Mouse (Mus musculus) Patski (cell line): ENCODE measurements around the gene Gba2. TPM values are rescaled to one million over a fixed set of nuclear protein-coding genes. Genes with fewer than 3 reads are reported as not detected.

Experiments used
- ATAC-seq: fragments of 100-300 bp; one replicate; pipeline ENCODE4 v1.8.0; 2021
- CTCF ChIA-PET: fragments of 350-600 bp; sonication (Branson Sonifier 250); formaldehyde crosslinking; loops from one replicate; lab custom pipeline; 2022; ENCODE audit warnings: inconsistent platforms; lab: Charles Lee
- POLR2A ChIA-PET: fragments of 350-600 bp; sonication (Branson Sonifier 250); formaldehyde crosslinking; loops from one replicate; lab custom pipeline; 2022; ENCODE audit warnings: antibody characterized with exemption, inconsistent platforms; lab: Charles Lee
- DNase-seq: peaks from one replicate; pipeline ENCODE4 v3.0.0-alpha.2; 2011; ENCODE audit warnings: low read depth, low spot score
- H3K27me3 ChIP-seq: fragments of 371-371 bp; one replicate; pipeline ENCODE4 v1.5.1; 2021
- CTCF ChIP-seq: fragments of 100-300 bp; IDR thresholded peaks from one replicate; pipeline ENCODE4 v1.5.1; 2021
- in situ Hi-C: fragments of 300-500 bp; cut with MboI; formaldehyde crosslinking; loops from 3 replicates; pipeline ENCODE4 v1.11.1; 2018; ENCODE audit warnings: low pct_unique_long_range_greater_than_20kb, mixed read lengths
- polyA plus RNA-seq: library from polyadenylated mRNA; unstranded; gene quantifications from one replicate; pipeline ENCODE4 v1.2.3, GENCODE M21; 2021

Gene Gba2
- polyA plus RNA-seq, 1 experiment from 2014 or later, result 12.5 TPM

DNA sequence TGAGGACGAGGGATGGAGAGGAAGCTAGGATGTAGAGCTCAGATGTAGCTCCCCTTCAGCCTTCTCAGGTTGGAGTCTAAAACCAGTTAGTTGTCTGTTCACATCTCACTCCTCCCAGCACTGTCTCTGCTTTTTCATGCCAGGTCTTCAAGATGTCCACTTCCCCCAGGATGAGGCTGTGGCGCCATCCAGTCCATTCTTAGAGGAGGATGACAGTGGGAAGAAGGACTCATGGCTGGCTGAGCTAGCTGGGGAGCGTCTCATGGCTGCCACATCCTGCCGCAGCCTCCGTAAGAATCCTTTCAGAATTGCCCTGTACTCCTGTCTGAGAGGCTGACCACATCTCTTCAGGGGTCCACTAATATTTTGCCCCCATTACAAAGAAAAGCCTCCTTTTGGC, 2.0 kb upstream of the Gba2 start:
- in situ Hi-C loops, result no loop called here

DNA sequence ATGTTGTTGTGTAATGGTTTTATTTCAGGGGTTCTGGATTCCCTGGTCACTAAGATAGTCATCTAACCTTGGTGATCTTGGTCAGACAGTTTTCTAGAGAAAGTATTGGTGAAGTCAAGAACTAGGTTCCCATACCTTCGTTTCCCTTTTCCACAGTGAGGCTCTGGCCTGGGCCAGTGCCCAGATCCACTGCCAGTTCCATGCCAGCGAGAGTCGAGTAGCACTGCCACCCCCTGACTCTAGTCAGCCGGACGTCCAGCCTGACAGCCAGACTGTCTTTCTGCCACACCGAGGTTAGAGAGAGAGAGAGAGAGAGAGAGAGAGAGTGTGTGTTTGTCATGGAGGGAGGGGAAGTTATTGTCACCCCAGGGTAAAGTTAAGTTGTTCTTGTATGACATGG, 1.1 kb upstream of the Gba2 start:
- no peaks in the 10 kb centered on the region for H3K27me3 ChIP-seq
- ChIA-PET POLR2A (interaction anchor here (1.0 kb wide), 2 partner anchors 16 to 81 kb away, joined by 3 to 4 read pairs; no protein-coding TSS in a partner anchor), CTCF (interaction anchor here (1.5 to 1.8 kb wide), 3 partner anchors 14 to 35 kb away, joined by 3 to 6 read pairs (median 4); no protein-coding TSS in a partner anchor)
- no peak for ATAC-seq
- in situ Hi-C loops, result no loop called here
- DNase-seq, result no peak
- TF ChIP-seq CTCF, result no peak

More for the DNA sequence above, 2.0 kb upstream of the Gba2 start:
- CTCF ChIA-PET, result interaction anchor here (1.7 to 1.8 kb wide), 2 partner anchors 13 to 36 kb away, joined by 4 to 6 read pairs; no protein-coding TSS in a partner anchor
- POLR2A ChIA-PET, result no interaction called here
- TF ChIP-seq CTCF, result no peak
- no peak for DNase-seq
- ATAC-seq, result no peak
- H3K27me3 ChIP-seq, result no peaks in the 10 kb centered on the region

DNA sequence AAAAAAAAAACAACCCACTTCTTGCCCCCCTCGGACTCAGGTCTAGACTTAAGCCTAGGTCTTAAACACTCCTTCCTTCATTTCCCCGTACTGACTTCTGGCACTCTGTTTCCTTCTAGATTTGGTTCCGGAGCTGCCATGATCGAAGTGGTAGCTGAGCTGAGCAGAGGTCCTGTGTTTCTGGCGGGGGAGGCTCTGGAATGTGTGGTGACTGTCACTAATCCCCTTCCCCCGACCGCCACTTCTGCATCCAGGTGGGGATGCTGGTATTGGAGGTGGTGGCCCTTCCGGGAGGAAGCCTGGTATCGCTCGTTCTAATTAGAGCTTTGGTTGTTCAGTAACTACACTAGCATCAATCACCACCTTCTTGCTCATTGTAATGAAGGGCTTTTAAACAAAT, 583 bp upstream of the Gba2 start:
- in situ Hi-C loops, result no loop called here
- TF ChIP-seq CTCF, result no peak

DNA sequence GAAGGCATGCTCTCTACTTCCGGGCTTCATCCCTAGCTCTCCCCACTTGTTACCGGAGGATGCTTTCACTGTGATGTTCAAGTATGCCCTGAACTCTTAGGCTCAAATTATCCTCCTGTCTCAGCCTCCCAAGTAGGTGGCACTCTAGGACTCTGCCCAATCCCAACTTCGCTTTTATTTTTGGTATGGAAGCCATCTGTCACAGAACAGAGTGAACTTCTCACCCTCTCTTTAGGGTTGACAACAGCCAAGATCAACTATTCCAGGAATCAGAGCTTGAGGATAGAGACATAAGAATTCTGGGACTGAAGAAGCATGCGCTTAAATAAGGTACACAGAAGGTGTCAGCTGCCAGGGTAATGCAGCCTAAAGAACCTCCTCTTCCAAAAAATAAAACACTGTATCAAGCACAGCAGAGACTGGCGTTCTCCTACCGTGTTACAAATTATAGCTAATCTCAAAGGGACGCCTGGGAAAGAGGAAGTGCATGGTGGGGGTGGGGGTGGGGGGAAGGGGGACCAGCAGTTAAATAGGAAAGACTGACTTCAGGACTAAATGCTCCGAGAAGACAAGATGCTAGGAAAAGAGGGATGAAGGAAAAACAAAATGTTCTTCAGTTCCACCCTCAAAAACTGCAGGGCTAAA, 1.3 kb downstream of the Gba2 start:
- in situ Hi-C loops, result no loop called here
- no peaks in the 10 kb centered on the region for H3K27me3 ChIP-seq
- ChIA-PET CTCF (interaction anchor here (1.2 to 1.6 kb wide), 2 partner anchors 10 to 12 kb away, joined by 3 to 8 read pairs; no protein-coding TSS in a partner anchor), POLR2A (interaction anchor here (1.1 to 2.0 kb wide), 2 partner anchors 10 to 12 kb away, joined by 4 to 9 read pairs; no protein-coding TSS in a partner anchor)
- ATAC-seq (no peak), DNase-seq (no peak)
- TF ChIP-seq CTCF, result no peak

More for the DNA sequence above, 583 bp upstream of the Gba2 start:
- ATAC-seq (no peak), DNase-seq (no peak)
- H3K27me3 ChIP-seq, result no peaks in the 10 kb centered on the region
- ChIA-PET POLR2A (interaction anchor here (1.0 to 2.0 kb wide), 4 partner anchors 14 to 81 kb away, joined by 3 to 9 read pairs (median 6); partner anchors contain the start of gene Creb3), CTCF (interaction anchor here (1.5 to 1.8 kb wide), 2 partner anchors 16 to 35 kb away, joined by 3 to 4 read pairs; no protein-coding TSS in a partner anchor)

DNA sequence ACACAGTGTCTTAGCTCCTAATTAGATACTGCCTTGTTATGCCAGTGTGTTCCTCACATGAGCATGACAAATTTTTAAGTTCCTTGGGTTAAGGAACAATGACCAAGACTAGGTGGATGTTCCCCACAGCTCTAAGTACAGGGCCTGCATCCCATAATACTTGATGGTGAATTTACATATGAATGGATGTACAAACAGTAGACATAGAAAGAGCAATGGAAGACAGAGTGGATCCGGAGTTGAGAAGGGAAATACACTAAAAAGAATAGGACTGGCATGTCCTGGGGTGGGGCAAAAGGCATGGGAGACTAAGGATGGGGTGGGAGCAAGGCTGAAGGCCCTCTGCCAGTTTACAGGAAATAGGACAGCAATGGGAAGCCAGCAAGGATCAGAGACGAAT, 3.3 kb downstream of the Gba2 start:
- ATAC-seq (no peak), DNase-seq (no peak)
- ChIA-PET POLR2A (interaction anchor here (1.3 kb wide), 1 partner anchor 10 kb away, joined by 5 read pairs; no protein-coding TSS in a partner anchor), CTCF (interaction anchor here (1.5 kb wide), 1 partner anchor 10 kb away, joined by 4 read pairs; no protein-coding TSS in a partner anchor)
- no peaks in the 10 kb centered on the region for H3K27me3 ChIP-seq
- no peak for TF ChIP-seq CTCF
- in situ Hi-C loops, result no loop called here

DNA sequence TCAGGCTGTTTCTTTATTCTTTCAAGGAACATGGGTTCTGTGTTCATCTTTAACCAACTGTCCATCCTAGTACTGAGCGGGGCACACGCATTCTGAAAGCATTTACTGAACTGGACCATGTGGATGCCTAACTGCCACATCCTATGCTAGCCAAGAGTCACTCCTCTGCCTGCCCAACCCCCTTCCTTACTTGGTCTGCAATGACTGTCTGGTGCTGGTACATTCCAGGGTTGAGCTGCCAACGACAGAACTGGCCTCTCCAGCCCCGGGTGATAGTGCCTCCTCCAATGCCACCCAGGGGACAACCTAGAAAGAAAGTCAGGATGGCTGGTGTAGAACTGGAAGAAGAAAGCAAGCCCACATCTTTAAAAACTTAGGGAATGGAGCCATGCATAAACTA, 5.1 kb downstream of the Gba2 start:
- ChIA-PET POLR2A (no interaction called here), CTCF (no interaction called here)
- in situ Hi-C loops, result no loop called here
- DNase-seq, result no peak
- no peak for ATAC-seq
- H3K27me3 ChIP-seq, result no peaks in the 10 kb centered on the region
- TF ChIP-seq CTCF, result no peak

DNA sequence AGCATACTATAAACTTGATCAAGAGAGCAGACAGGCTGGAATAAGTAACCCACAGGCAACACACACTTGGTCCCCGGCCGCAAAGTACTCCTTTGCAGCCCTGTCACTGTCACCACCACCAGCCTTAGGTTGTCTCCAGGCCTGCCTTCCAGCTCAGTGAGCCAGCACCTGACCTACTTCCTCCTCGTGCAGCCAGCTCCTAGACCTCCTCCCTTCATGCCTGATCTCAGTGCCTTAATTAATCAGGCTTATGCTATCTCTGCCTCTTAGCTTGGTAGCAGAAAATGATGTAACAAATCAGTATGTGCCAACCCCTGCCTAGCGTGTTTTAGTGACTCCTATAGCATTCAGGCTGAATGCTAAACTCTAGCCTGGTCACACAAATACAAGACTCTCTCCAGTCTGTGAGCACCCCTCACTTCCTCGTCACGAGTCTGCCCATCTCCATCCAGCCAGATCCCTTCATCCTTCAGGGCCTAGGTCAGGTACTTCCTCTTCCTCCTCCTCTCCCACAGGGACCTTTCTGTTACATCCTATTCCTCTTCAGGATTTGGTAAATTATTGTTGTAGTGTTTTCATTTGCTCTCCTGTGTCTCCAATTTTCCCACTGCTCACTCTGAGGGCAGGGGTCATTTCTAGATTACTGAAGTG, 7.2 kb downstream of the Gba2 start:
- no peaks in the 10 kb centered on the region for H3K27me3 ChIP-seq
- POLR2A ChIA-PET, result no interaction called here
- CTCF ChIA-PET, result no interaction called here
- DNase-seq (no peak), ATAC-seq (no peak)
- TF ChIP-seq CTCF, result no peak
- in situ Hi-C loops, result no loop called here

DNA sequence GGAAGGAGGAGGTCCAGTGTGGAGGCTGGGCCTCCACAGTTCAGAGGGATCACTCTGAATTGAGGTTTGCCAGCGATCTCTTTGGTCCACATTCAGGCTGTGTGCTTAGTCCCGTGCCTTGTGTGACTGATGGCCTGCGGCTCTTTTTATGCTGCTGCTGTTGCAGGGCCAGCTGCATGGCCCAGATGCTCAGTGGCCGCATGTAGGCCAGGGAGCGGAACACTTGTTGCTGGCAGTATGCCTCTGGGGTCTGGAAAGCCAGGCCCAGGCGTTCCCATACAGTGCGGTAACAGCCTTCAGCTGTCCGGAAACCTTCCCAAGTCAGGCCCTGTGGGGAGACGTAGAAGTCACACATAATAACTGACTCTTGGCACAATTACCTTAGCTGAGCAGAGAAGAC, 11.5 kb downstream of the Gba2 start:
- in situ Hi-C loops, result no loop called here
- no peaks in the 10 kb centered on the region for H3K27me3 ChIP-seq
- TF ChIP-seq CTCF, result no peak
- no peak for ATAC-seq
- ChIA-PET POLR2A (interaction anchor here (1.6 kb wide), 1 partner anchor 10 kb away, joined by 4 read pairs; no protein-coding TSS in a partner anchor), CTCF (interaction anchor here (1.3 to 1.5 kb wide), 2 partner anchors 10 to 36 kb away, joined by 3 read pairs; no protein-coding TSS in a partner anchor)
- no peak for DNase-seq

DNA sequence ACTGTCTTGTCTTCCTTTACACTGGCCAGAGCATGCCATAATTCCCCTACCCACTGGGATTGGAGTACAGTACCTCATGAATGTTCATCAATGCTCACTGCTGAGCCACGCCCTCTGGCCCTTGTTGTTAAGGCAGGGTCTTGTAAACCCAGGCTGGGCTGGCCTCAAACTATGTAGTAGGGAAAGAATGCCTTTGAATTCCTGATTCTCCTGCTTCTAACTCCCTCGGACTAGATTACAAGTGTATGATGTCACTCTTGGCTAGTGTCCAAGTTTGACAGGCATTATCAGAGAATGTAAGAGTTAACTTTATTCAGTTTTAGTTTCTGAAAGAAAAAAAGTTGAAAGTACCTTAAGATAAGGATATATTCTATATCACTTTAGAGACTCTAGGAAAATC, 14.4 kb downstream of the Gba2 start:
- no peaks in the 10 kb centered on the region for H3K27me3 ChIP-seq
- in situ Hi-C loops, result no loop called here
- ChIA-PET POLR2A (no interaction called here), CTCF (interaction anchor here (1.1 kb wide), 1 partner anchor 15 kb away, joined by 3 read pairs; the partner anchor contains the start of genes Gba2 and Rgp1)
- TF ChIP-seq CTCF, result no peak
- ATAC-seq (no peak), DNase-seq (no peak)

DNA sequence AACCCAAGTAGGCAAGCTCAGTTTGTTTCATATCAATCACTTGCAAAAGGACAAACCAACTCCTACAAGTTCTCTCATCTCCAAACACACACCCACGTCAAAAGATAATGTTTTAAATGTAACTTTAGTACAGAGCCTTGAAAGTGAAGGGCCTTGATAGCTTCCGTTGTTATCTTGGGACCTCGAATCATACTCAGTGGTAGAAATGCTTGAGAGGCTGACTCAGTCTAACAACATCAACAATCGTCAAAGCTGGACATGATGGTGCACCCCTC, 15.1 kb downstream of the Gba2 start:
- POLR2A ChIA-PET, result interaction anchor here (0.7 to 1.8 kb wide), 2 partner anchors 16 to 150 kb away, joined by 3 to 4 read pairs; no protein-coding TSS in a partner anchor
- CTCF ChIA-PET, result interaction anchor here (0.8 to 1.1 kb wide), 3 partner anchors 15 to 108 kb away, joined by 3 read pairs; partner anchors contain the start of genes Gba2 and Rgp1
- DNase-seq (no peak), ATAC-seq (no peak)
- no peak for TF ChIP-seq CTCF
- in situ Hi-C loops, result no loop called here
- H3K27me3 ChIP-seq, result no peaks in the 10 kb centered on the region
